8 mouse cellular contexts compared by ENCODE assay signal in the genomic region with DNA sequence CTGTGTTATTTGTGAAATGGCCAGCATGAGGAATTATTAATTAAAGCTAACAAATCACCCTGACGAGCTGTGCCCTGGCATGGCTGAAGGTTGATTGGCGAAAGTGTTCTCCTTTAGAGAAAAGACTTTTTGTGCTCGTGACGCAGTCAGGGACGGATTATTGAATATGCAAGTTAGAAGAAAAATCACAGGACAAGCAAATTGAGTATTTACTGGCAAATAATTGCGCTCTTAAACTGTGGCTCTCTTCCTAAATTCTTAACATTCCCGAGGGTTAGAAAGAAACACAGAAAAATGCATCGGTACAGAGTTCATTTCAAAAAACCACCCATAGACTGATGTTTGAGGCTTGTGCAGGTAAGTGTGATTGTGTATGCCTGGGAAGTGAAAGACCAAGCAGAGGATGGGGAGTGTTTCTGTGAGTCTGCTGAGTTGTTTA.
DNase-seq lines count a peak whose midpoint lies in the region; ATAC-seq and TF ChIP-seq lines count a peak whose summit lies in the region.

No protein-coding gene starts in this region.

- no peak for ATAC-seq in heart, postnatal 0 days (ENCODE audit: insufficient read depth, low read depth)
- no peak for ATAC-seq in stomach, embryonic 16.5 days (ENCODE audit: insufficient read depth, low FRiP score)
- no peak for ATAC-seq in CD4-positive, CD25-positive, alpha-beta regulatory T cell, adult 4 months

- intact Hi-C loops in heart, postnatal 25 days (cut with DNase I) = no loop called here
- intact Hi-C loops in left cerebral cortex, postnatal 14 days (cut with DNase I) = no loop called here

- no peaks in the 10 kb centered on the region for H3K4me1 ChIP-seq in heart, postnatal 0 days (ENCODE audit: control insufficient read depth, insufficient read depth)
- H3K4me1 ChIP-seq in stomach, embryonic 16.5 days (ENCODE audit: control insufficient read depth, insufficient read depth, low read length) = peaks cover 9% of the 10 kb centered on the region

- no peak for TF ChIP-seq CTCF in heart, postnatal 0 days (IDR thresholded peaks at IDR 0.05; ENCODE audit: low read depth)

- 66% methylated on average over 8 of the region's 8 CpGs for WGBS in heart, postnatal 0 days
- WGBS in stomach, embryonic 16.5 days = 43% methylated on average over 8 of the region's 8 CpGs

- H3K36me3 ChIP-seq in heart, postnatal 0 days (replicated peaks; ENCODE audit: control insufficient read depth, insufficient read depth, low read length) = no peaks in the 10 kb centered on the region
- no peaks in the 10 kb centered on the region for H3K36me3 ChIP-seq in stomach, embryonic 16.5 days (ENCODE audit: control insufficient read depth, insufficient read depth, low read length)

- H3K9me3 ChIP-seq in heart, postnatal 0 days (replicated peaks; ENCODE audit: control insufficient read depth, low read length) = no peaks in the 10 kb centered on the region
- no peaks in the 10 kb centered on the region for H3K9me3 ChIP-seq in stomach, embryonic 16.5 days (replicated peaks; ENCODE audit: control insufficient read depth, low read length)

- no peaks in the 10 kb centered on the region for H3K27me3 ChIP-seq in heart, postnatal 0 days (ENCODE audit: control insufficient read depth, insufficient read depth, low read length)
- H3K27me3 ChIP-seq in stomach, embryonic 16.5 days (ENCODE audit: control insufficient read depth, insufficient read depth, low read length) = no peaks in the 10 kb centered on the region

- 0 out of 2 replicates have a peak overlapping the region, but pooled peaks have one; percentile 7 for H3K4me3 ChIP-seq in heart, postnatal 0 days (ENCODE audit: low read depth, low read length)
- H3K4me3 ChIP-seq in stomach, embryonic 16.5 days (replicated peaks; ENCODE audit: low read length) = peak overlapping the region; percentile 13; the same call in 1 of the 2 replicates

- DNase-seq in heart, postnatal 0 days (ENCODE audit: low spot score) = no peak
- DNase-seq in heart, postnatal 25 days (ENCODE audit: low spot score) = no peak
- DNase-seq in ovary, postnatal 14 days (ENCODE audit: low spot score) = peak; percentile 11
- DNase-seq in ovary, postnatal 36 days (ENCODE audit: low spot score) = no peak
- peak; percentile 51 for DNase-seq in kidney, postnatal 14 days
- DNase-seq in left cerebral cortex, postnatal 14 days (ENCODE audit: low spot score in 2 of 2) = no peak

- TF ChIP-seq EP300 in heart, postnatal 0 days (IDR thresholded peaks at IDR 0.05; ENCODE audit: low read depth) = no peak

- H3K4me2 ChIP-seq in heart, postnatal 0 days (ENCODE audit: low read depth, low read length) = peak overlapping the region; percentile 21; the same call in 1 of the 2 replicates
- H3K4me2 ChIP-seq in stomach, embryonic 16.5 days (ENCODE audit: low read depth, low read length) = peak overlapping the region; percentile 44

- peak overlapping the region; percentile 19; the same call in 1 of the 2 replicates for H3K27ac ChIP-seq in heart, postnatal 0 days (ENCODE audit: low read depth)
- 0 out of 2 replicates have a peak overlapping the region, but pooled peaks have one; percentile 16 for H3K27ac ChIP-seq in stomach, embryonic 16.5 days (ENCODE audit: low read length)

- H3K9ac ChIP-seq in heart, postnatal 0 days (replicated peaks; ENCODE audit: low read depth, low read length) = no peak overlapping the region
- no peak overlapping the region for H3K9ac ChIP-seq in stomach, embryonic 16.5 days (ENCODE audit: low read length)

Comparison
In these comparisons a context has a peak if more than half of its experiments do, and no peak if none do; other contexts are left out.
1. DNase-seq: peak in ovary, postnatal 14 days (single experiment) and kidney, postnatal 14 days (single experiment); none in heart, postnatal 0 days (single experiment), heart, postnatal 25 days (single experiment), ovary, postnatal 36 days (single experiment) and left cerebral cortex, postnatal 14 days (0 of 2).